Mouse (Mus musculus): ENCODE results near the gene Ubash3a. TPM values are rescaled to one million over a fixed set of nuclear protein-coding genes. Genes with fewer than 3 reads are reported as not detected.
A peak's percentile ranks its signal among the peaks of the same experiment; 100 is the strongest.

Ubash3a gene
- total RNA-seq, 2 experiments from 2014 or later: 0.41 TPM; not detected in 1

GRCm38 (mm10) chr17:31210299-31210698 lies 2.6 kb downstream of the Ubash3a start:
- DNase-seq: no peak
- intact Hi-C loops (cut with DNase I): no loop called here

- intact Hi-C loops (cut with DNase I): no loop called here
- DNase-seq: no peak
These were observed 4.2 kb downstream of the Ubash3a start for GRCm38 (mm10) chr17:31211881-31212280.

- DNase-seq: no peak
- intact Hi-C loops (cut with DNase I): no loop called here
These were observed 8.6 kb downstream of the Ubash3a start for GRCm38 (mm10) chr17:31216068-31216955.

GRCm38 (mm10) chr17:31222810-31223310 lies 15.2 kb downstream of the Ubash3a start:
- intact Hi-C loops (cut with DNase I): no loop called here
- no peak for DNase-seq

GRCm38 (mm10) chr17:31223835-31224234 lies 16.2 kb downstream of the Ubash3a start:
- DNase-seq: no peak
- intact Hi-C loops (cut with DNase I): no loop called here

GRCm38 (mm10) chr17:31224591-31224990 lies 16.9 kb downstream of the Ubash3a start:
- no peak for DNase-seq
- intact Hi-C loops (cut with DNase I): no loop called here

- no peak for DNase-seq
- intact Hi-C loops (cut with DNase I): no loop called here
These were observed 18.7 kb downstream of the Ubash3a start for GRCm38 (mm10) chr17:31226368-31226767.

- intact Hi-C loops (cut with DNase I): no loop called here
- no peak for DNase-seq
These were observed 19.3 kb downstream of the Ubash3a start for GRCm38 (mm10) chr17:31226931-31227330.

- no peak for DNase-seq
- intact Hi-C loops (cut with DNase I): no loop called here
These were observed 24.1 kb downstream of the Ubash3a start for GRCm38 (mm10) chr17:31231780-31232179.

GRCm38 (mm10) chr17:31232251-31233010 lies 24.8 kb downstream of the Ubash3a start:
- DNase-seq: no peak
- intact Hi-C loops (cut with DNase I): no loop called here

- intact Hi-C loops (cut with DNase I): no loop called here
- DNase-seq: no peak
These were observed 28.2 kb downstream of the Ubash3a start for GRCm38 (mm10) chr17:31235915-31236314.

- DNase-seq: no peak
- intact Hi-C loops (cut with DNase I): no loop called here
These were observed 30.8 kb downstream of the Ubash3a start for GRCm38 (mm10) chr17:31238234-31239020.

GRCm38 (mm10) chr17:31241156-31241555 lies 33.5 kb downstream of the Ubash3a start:
- intact Hi-C loops (cut with DNase I): loop anchor here (2.0 kb wide), 1 partner anchor 102 kb away; no protein-coding TSS in a partner anchor
- DNase-seq: no peak

GRCm38 (mm10) chr17:31242764-31243163 lies 35.1 kb downstream of the Ubash3a start:
- DNase-seq: no peak
- intact Hi-C loops (cut with DNase I): no loop called here

GRCm38 (mm10) chr17:31245321-31245720 lies 37.6 kb downstream of the Ubash3a start:
- no peak for DNase-seq
- intact Hi-C loops (cut with DNase I): no loop called here

- intact Hi-C loops (cut with DNase I): no loop called here
- no peak for DNase-seq
These were observed 39.5 kb downstream of the Ubash3a start for GRCm38 (mm10) chr17:31247144-31247543.

GRCm38 (mm10) chr17:31253951-31254350 lies 46.3 kb downstream of the Ubash3a start:
- intact Hi-C loops (cut with DNase I): loop anchor here (1.0 to 2.0 kb wide), 2 partner anchors 17 to 54 kb away; no protein-coding TSS in a partner anchor
- DNase-seq: no peak

- DNase-seq: peak; percentile 72 to 75
- intact Hi-C loops (cut with DNase I): loop anchor here (1.0 to 2.0 kb wide), 2 partner anchors 16 to 54 kb away; no protein-coding TSS in a partner anchor
These were observed 46.8 kb downstream of the Ubash3a start for GRCm38 (mm10) chr17:31254463-31254931.

GRCm38 (mm10) chr17:31257149-31257548 lies 49.5 kb downstream of the Ubash3a start:
- DNase-seq: no peak
- intact Hi-C loops (cut with DNase I): no loop called here

GRCm38 (mm10) chr17:31257898-31258297 lies 50.2 kb downstream of the Ubash3a start:
- intact Hi-C loops (cut with DNase I): no loop called here
- DNase-seq: peak in 1 of 2 experiments; percentile 37

Measured in gastrocnemius, postnatal 36 days (tissue).